Comparison of ENCODE assay signal across 9 mouse cellular contexts in genomic region chr1:44101448-44102225, GRCm38 (mm10). TPM values are rescaled to one million over a fixed set of nuclear protein-coding genes. Genes with fewer than 3 reads are reported as not detected.
DNase-seq lines count a peak whose midpoint lies in the region; ATAC-seq and TF ChIP-seq lines count a peak whose summit lies in the region.
"Had no signal": no experiment of that assay in that cellular context is flagged by ENCODE, and none has a peak within 500 bp of the region (broad histone marks: within the 10 kb centered on the region; RNA-seq: fewer than 3 reads in every experiment).

No protein-coding gene starts in this region.

- intact Hi-C loops in heart, adult 2 months (cut with DNase I) = loop anchor here (1.0 to 10.0 kb wide), 5 partner anchors 19 to 1247 kb away; partner anchors contain the start of genes AI597479, Ercc5, Mrps9 and Tgfbrap1

- H3K4me3 ChIP-seq in heart, adult 2 months = peak overlapping the region; percentile 83
- H3K4me3 ChIP-seq in liver, postnatal 0 days (ENCODE audit: low read depth, low read length) = peak overlapping the region; percentile 59
- peak overlapping the region; percentile 79 for H3K4me3 ChIP-seq in neural tube, embryonic 12.5 days

- peak; percentile 80 for DNase-seq in 416B (ENCODE audit: low read depth)
- peak; percentile 83 for DNase-seq in MN1 (ENCODE audit: low spot score)
- DNase-seq in cerebellum, postnatal 14 days = peak; percentile 33 to 50
- peak; percentile 27 to 48 for DNase-seq in heart, adult 2 months
- peak; percentile 32 for DNase-seq in kidney, adult 9 months
- DNase-seq in liver, postnatal 0 days = peak; percentile 76
- DNase-seq in thymus, postnatal 10 days (ENCODE audit: low spot score in 2 of 2) = peak; percentile 41 to 49

- under 1% methylated on average over 55 of the region's 55 CpGs for WGBS in heart, adult 2 months
- WGBS in liver, postnatal 0 days (ENCODE audit: insufficient replicate concordance) = under 1% methylated on average over 54 of the region's 55 CpGs
- under 1% methylated on average over 55 of the region's 55 CpGs for WGBS in neural tube, embryonic 12.5 days

- H3K27me3 ChIP-seq in heart, adult 2 months (ENCODE audit: control insufficient read depth, insufficient read depth, low read length) = no peaks in the 10 kb centered on the region
- no peaks in the 10 kb centered on the region for H3K27me3 ChIP-seq in liver, postnatal 0 days (ENCODE audit: insufficient read depth, low read length)
- no peaks in the 10 kb centered on the region for H3K27me3 ChIP-seq in neural tube, embryonic 12.5 days (replicated peaks)

- H3K4me1 ChIP-seq in heart, adult 2 months (ENCODE audit: control insufficient read depth, insufficient read depth, low read length) = no peaks in the 10 kb centered on the region; the same call in 1 of the 2 replicates
- H3K4me1 ChIP-seq in liver, postnatal 0 days (ENCODE audit: insufficient read depth) = peaks cover 4% of the 10 kb centered on the region
- H3K4me1 ChIP-seq in neural tube, embryonic 12.5 days = peaks cover 8% of the 10 kb centered on the region; the same call in 1 of the 2 replicates

- H3K79me2 ChIP-seq in heart, adult 2 months (replicated peaks; ENCODE audit: control insufficient read depth, insufficient read depth, low read length) = no peaks in the 10 kb centered on the region

- H3K4me2 ChIP-seq in liver, postnatal 0 days (ENCODE audit: low read depth, low read length) = peak overlapping the region; percentile 73
- H3K4me2 ChIP-seq in neural tube, embryonic 12.5 days (replicated peaks) = peak overlapping the region; percentile 68

- peak; percentile 80 for ATAC-seq in liver, postnatal 0 days
- peak; percentile 81 for ATAC-seq in neural tube, embryonic 12.5 days (ENCODE audit: low FRiP score, low read depth)

- TF ChIP-seq CTCF in heart, adult 2 months (IDR thresholded peaks at IDR 0.05) = no peak
- 0 out of 2 replicates have a peak, but pooled peaks have one; percentile 9 for TF ChIP-seq CTCF in liver, postnatal 0 days (IDR thresholded peaks at IDR 0.05; ENCODE audit: low read depth)

- H3K9me3 ChIP-seq in liver, postnatal 0 days (ENCODE audit: low read length) = no peaks in the 10 kb centered on the region
- H3K9me3 ChIP-seq in neural tube, embryonic 12.5 days = no peaks in the 10 kb centered on the region

- no peak for TF ChIP-seq EP300 in heart, adult 2 months (IDR thresholded peaks at IDR 0.05; ENCODE audit: insufficient read depth, low read depth, low read length)
- no peak for TF ChIP-seq EP300 in liver, postnatal 0 days (IDR thresholded peaks at IDR 0.05; ENCODE audit: low read depth)

- H3K9ac ChIP-seq in heart, adult 2 months (ENCODE audit: low read depth, low read length) = peak overlapping the region; percentile 87
- H3K9ac ChIP-seq in liver, postnatal 0 days (replicated peaks) = peak overlapping the region; percentile 66
- H3K9ac ChIP-seq in neural tube, embryonic 12.5 days = peak overlapping the region; percentile 77

- peak overlapping the region; percentile 79 for H3K27ac ChIP-seq in heart, adult 2 months
- peak overlapping the region; percentile 85 for H3K27ac ChIP-seq in liver, postnatal 0 days (ENCODE audit: low read depth)
- H3K27ac ChIP-seq in neural tube, embryonic 12.5 days = peak overlapping the region; percentile 82; the same call in 1 of the 2 replicates

- H3K36me3 ChIP-seq in heart, adult 2 months (ENCODE audit: control insufficient read depth, insufficient read depth, low read length) = no peaks in the 10 kb centered on the region
- H3K36me3 ChIP-seq in liver, postnatal 0 days (replicated peaks; ENCODE audit: insufficient read depth, low read length) = peaks cover 5% of the 10 kb centered on the region; the same call in 1 of the 2 replicates
- peaks cover 26% of the 10 kb centered on the region for H3K36me3 ChIP-seq in neural tube, embryonic 12.5 days

- no peak for TF ChIP-seq POLR2A in heart, adult 2 months (IDR thresholded peaks at IDR 0.05; ENCODE audit: insufficient read depth, low read depth, low read length)

RNA-seq across cellular contexts. Expression of gene Tex30, which starts 0.6 kb away (rescaled TPM):
- 1 to 10 TPM; 7.6 TPM for total RNA-seq in heart, adult 2 months (2021)
- 4.2 and 7.1 TPM in 2 replicates for polyA plus RNA-seq in heart, adult 2 months (2012; rRNA removed)
- polyA plus RNA-seq in liver, postnatal 0 days (2015; fragmentation: Nextera tagmentation; extraction: Ambion mirVana) = 33.9 and 36.9 TPM in 2 replicates
- polyA plus RNA-seq in neural tube, embryonic 12.5 days (2016; fragmentation: Nextera tagmentation; extraction: Ambion mirVana) = 73.2 and 74.8 TPM in 2 replicates

RNA-seq across cellular contexts. Expression of gene Kdelc1, which starts 17.0 kb away (rescaled TPM):
- total RNA-seq in heart, adult 2 months (2021) = 10 to 100 TPM; 18.1 to 20.3 TPM
- polyA plus RNA-seq in heart, adult 2 months (2012; rRNA removed) = 14.9 and 20.7 TPM in 2 replicates
- 9.3 and 9.8 TPM in 2 replicates for polyA plus RNA-seq in liver, postnatal 0 days (2015; fragmentation: Nextera tagmentation; extraction: Ambion mirVana)
- 44.5 and 45.3 TPM in 2 replicates for polyA plus RNA-seq in neural tube, embryonic 12.5 days (2016; fragmentation: Nextera tagmentation; extraction: Ambion mirVana)

RNA-seq across cellular contexts. Expression of gene Bivm, which starts 17.1 kb away (rescaled TPM):
- total RNA-seq in heart, adult 2 months (2021) = 10 to 100 TPM; 11.5 to 12.4 TPM
- 4.6 and 8.6 TPM in 2 replicates for polyA plus RNA-seq in heart, adult 2 months (2012; rRNA removed)
- 3.3 and 3.7 TPM in 2 replicates for polyA plus RNA-seq in liver, postnatal 0 days (2015; fragmentation: Nextera tagmentation; extraction: Ambion mirVana)
- 26.5 and 31.9 TPM in 2 replicates for polyA plus RNA-seq in neural tube, embryonic 12.5 days (2016; fragmentation: Nextera tagmentation; extraction: Ambion mirVana)

RNA-seq across cellular contexts. Expression of gene Gm8251, which starts 39.9 kb away (rescaled TPM):
- not detected for total RNA-seq in heart, adult 2 months (2021)
- polyA plus RNA-seq in heart, adult 2 months (2012; rRNA removed) = not detected in 2 replicates
- polyA plus RNA-seq in liver, postnatal 0 days (2015; fragmentation: Nextera tagmentation; extraction: Ambion mirVana) = 0.02 and 0.04 TPM in 2 replicates
- 0.03 and 0.10 TPM in 2 replicates for polyA plus RNA-seq in neural tube, embryonic 12.5 days (2016; fragmentation: Nextera tagmentation; extraction: Ambion mirVana)
- polyA plus RNA-seq: gonadal fat pad, adult 2 months had no signal

RNA-seq across cellular contexts. Expression of gene Ercc5, which starts 45.9 kb away (rescaled TPM):
- total RNA-seq in heart, adult 2 months (2021) = 10 to 100 TPM; 16.9 to 17.0 TPM
- 4.1 and 7.3 TPM in 2 replicates for polyA plus RNA-seq in heart, adult 2 months (2012; rRNA removed)
- 3.6 and 3.9 TPM in 2 replicates for polyA plus RNA-seq in liver, postnatal 0 days (2015; fragmentation: Nextera tagmentation; extraction: Ambion mirVana)
- 42.3 and 43.0 TPM in 2 replicates for polyA plus RNA-seq in neural tube, embryonic 12.5 days (2016; fragmentation: Nextera tagmentation; extraction: Ambion mirVana)

Comparison
In these comparisons a context has a peak if more than half of its experiments do, and no peak if none do; other contexts are left out.
1. Peak in every context shown above with its lines: DNase-seq, ATAC-seq, H3K4me3 ChIP-seq and H3K27ac ChIP-seq.
2. DNase-seq: peak in every context shown above with its lines; median percentile 83 in MN1; 80 in 416B; 76 in liver, postnatal 0 days; 45 in thymus, postnatal 10 days; 42 in cerebellum, postnatal 14 days; 38 in heart, adult 2 months; 32 in kidney, adult 9 months.